Mouse (Mus musculus) CH12.LX (cell line): Measurements from ENCODE around the gene Gm20388.

Experiments
- CTCF ChIP-seq, 2 experiments: IDR thresholded peaks in 1 of 2; conservative IDR thresholded peaks in 1 of 2; 2 replicates each; pipeline ENCODE4 v1.5.1; 2011 to 2012; ENCODE audit warnings: low read depth in 2 of 2, low read length in 2 of 2, improper control_type of control experiment in 1 of 2, inconsistent platforms in 1 of 2, mild to moderate bottlenecking in 1 of 2, moderate library complexity in 1 of 2
- ETS1 ChIP-seq: conservative IDR thresholded peaks from 2 replicates; pipeline ENCODE4 v1.6.1; 2012; ENCODE audit warnings: low read depth, mild to moderate bottlenecking, inconsistent platforms, low read length, improper control_type of control experiment, moderate library complexity
- IRF4 ChIP-seq: IDR thresholded peaks from 2 replicates; pipeline ENCODE4 v1.6.1; 2014; ENCODE audit warnings: low read depth, mild to moderate bottlenecking, inconsistent platforms, low read length, improper control_type of control experiment
- NRF1 ChIP-seq: IDR thresholded peaks from 2 replicates; pipeline ENCODE4 v1.6.1; 2014; ENCODE audit warnings: low read depth, mild to moderate bottlenecking, inconsistent platforms, low read length, improper control_type of control experiment, moderate library complexity
- POLR2A ChIP-seq: IDR thresholded peaks from 2 replicates; pipeline ENCODE4 v1.6.1; 2011; ENCODE audit warnings: low read depth, mild to moderate bottlenecking, improper control_type of control experiment, low read length
- POLR2AphosphoS2 ChIP-seq: IDR thresholded peaks from 2 replicates; pipeline ENCODE4 v1.6.1; 2011; ENCODE audit warnings: low read depth, low read length, improper control_type of control experiment
- TBP ChIP-seq: conservative IDR thresholded peaks from 2 replicates; pipeline ENCODE4 v1.6.1; 2011; ENCODE audit warnings: low read depth, low read length, improper control_type of control experiment

DNA sequence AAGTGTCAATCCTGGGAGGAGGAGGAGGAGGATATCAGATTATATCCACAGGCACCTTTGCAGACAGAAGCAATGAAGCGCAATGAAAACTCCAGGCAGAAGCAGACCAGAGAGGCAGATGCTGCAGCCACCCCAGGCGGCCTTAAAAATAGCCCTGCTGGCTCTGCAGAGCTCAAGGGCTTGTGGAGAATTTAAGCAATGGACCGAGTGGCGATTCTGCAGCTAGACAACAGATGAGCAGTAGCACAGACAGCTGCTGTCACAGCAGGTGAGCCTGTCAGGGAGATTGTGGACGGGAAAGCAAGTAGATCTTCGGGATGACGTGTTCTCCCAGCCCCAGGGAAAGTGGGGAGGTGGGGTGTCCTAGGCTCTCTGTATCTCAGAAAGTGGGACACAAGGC lies 2120.3 kb downstream of the Gm20388 start:
- TF ChIP-seq ETS1 (no peak), POLR2A (no peak), POLR2AphosphoS2 (no peak), IRF4 (no peak), CTCF (conservative IDR thresholded peaks at IDR 0.05 in 1 of 2, IDR thresholded peaks at IDR 0.05 in 1 of 2; ENCODE audit: low read depth in 2 of 2, low read length in 2 of 2) (no peak), NRF1 (no peak), TBP (no peak)
